Mouse (Mus musculus) forebrain, embryonic 11.5 days (tissue): ENCODE data around the gene Aknad1. TPM values are rescaled to one million over a fixed set of nuclear protein-coding genes. Genes with fewer than 3 reads are reported as not detected.

Source experiments
- ATAC-seq: fragments of 200-750 bp; cut with Nextera tagmentation; replicated peaks from 2 replicates; pipeline ENCODE4 v1.8.0; 2017; ENCODE audit warnings: moderate TSS enrichment; ENCODE audit not compliant: low FRiP score
- DNase-seq: peaks from one replicate; pipeline ENCODE4 v3.0.0-alpha.2; 2017; ENCODE audit warnings: low spot score
- H3K27ac ChIP-seq: fragments of 300-500 bp; sonication (generic); 2 replicates; pipeline ENCODE4 v1.5.1; 2014; ENCODE audit warnings: low read depth, low read length
- H3K27me3 ChIP-seq: fragments of 300-500 bp; sonication (generic); 2 replicates; pipeline ENCODE4 v1.6.1; 2014; ENCODE audit warnings: mild to moderate bottlenecking, low read length, mixed read lengths; ENCODE audit not compliant: control insufficient read depth, insufficient read depth
- H3K36me3 ChIP-seq: fragments of 300-500 bp; sonication (generic); 2 replicates; pipeline ENCODE4 v1.6.1; 2014; ENCODE audit warnings: mild to moderate bottlenecking, low read length, moderate library complexity, mixed read lengths; ENCODE audit not compliant: control insufficient read depth, insufficient read depth
- H3K4me1 ChIP-seq: fragments of 300-500 bp; sonication (generic); replicated peaks from 2 replicates; pipeline ENCODE4 v1.6.1; 2014; ENCODE audit warnings: low read length, mixed read lengths; ENCODE audit not compliant: control insufficient read depth, insufficient read depth
- H3K4me2 ChIP-seq: fragments of 300-500 bp; sonication (generic); 2 replicates; pipeline ENCODE4 v1.6.1; 2014; ENCODE audit warnings: low read depth, mild to moderate bottlenecking, low read length, moderate library complexity, mixed read lengths; ENCODE audit not compliant: severe bottlenecking
- H3K4me3 ChIP-seq: fragments of 300-500 bp; sonication (generic); 2 replicates; pipeline ENCODE4 v1.5.1; 2014; ENCODE audit warnings: low read depth, low read length
- H3K9ac ChIP-seq: fragments of 300-500 bp; sonication (generic); 2 replicates; pipeline ENCODE4 v1.6.1; 2014; ENCODE audit warnings: low read length
- H3K9me3 ChIP-seq: fragments of 300-500 bp; sonication (generic); 2 replicates; pipeline ENCODE4 v1.6.1; 2016; ENCODE audit warnings: low read length, mixed read lengths; ENCODE audit not compliant: control insufficient read depth
- WGBS: fragments of 180-500 bp; shearing (Covaris S2); extraction: QIAGEN DNeasy Blood & Tissue Kit; methylation state at CpG from one replicate; pipeline ENCODE4 v1.1.7; 2014; 5-methylcytosine and 5-hydroxymethylcytosine counted together
- polyA plus RNA-seq: library from polyadenylated mRNA; unstranded; fragments of >200 nt; fragmentation: Nextera tagmentation; extraction: Ambion mirVana; gene quantifications from 2 replicates; pipeline ENCODE4 v1.2.1, GENCODE M21; 2014

The Aknad1 gene
- polyA plus RNA-seq, 1 experiment from 2014 or later: not detected

GRCm38 (mm10) chr3:108726413-108726812, 13.0 kb upstream of the Aknad1 start:
- H3K27me3 ChIP-seq: no peaks in the 10 kb centered on the region
- H3K9me3 ChIP-seq: no peaks in the 10 kb centered on the region
- WGBS: 89% methylated on average over 7 of the region's 7 CpGs
- ATAC-seq: no peak
- no peak overlapping the region for H3K27ac ChIP-seq
- H3K36me3 ChIP-seq: no peaks in the 10 kb centered on the region
- H3K4me3 ChIP-seq: no peak overlapping the region
- H3K4me2 ChIP-seq: no peak overlapping the region
- no peaks in the 10 kb centered on the region for H3K4me1 ChIP-seq
- no peak for DNase-seq
- H3K9ac ChIP-seq: no peak overlapping the region

GRCm38 (mm10) chr3:108727344-108727743, 12.1 kb upstream of the Aknad1 start:
- no peaks in the 10 kb centered on the region for H3K9me3 ChIP-seq
- no peak for DNase-seq
- H3K4me2 ChIP-seq: no peak overlapping the region
- no peak overlapping the region for H3K4me3 ChIP-seq
- no peaks in the 10 kb centered on the region for H3K4me1 ChIP-seq
- no peak for ATAC-seq
- H3K9ac ChIP-seq: no peak overlapping the region
- no peaks in the 10 kb centered on the region for H3K27me3 ChIP-seq
- H3K27ac ChIP-seq: no peak overlapping the region
- H3K36me3 ChIP-seq: no peaks in the 10 kb centered on the region

DNA sequence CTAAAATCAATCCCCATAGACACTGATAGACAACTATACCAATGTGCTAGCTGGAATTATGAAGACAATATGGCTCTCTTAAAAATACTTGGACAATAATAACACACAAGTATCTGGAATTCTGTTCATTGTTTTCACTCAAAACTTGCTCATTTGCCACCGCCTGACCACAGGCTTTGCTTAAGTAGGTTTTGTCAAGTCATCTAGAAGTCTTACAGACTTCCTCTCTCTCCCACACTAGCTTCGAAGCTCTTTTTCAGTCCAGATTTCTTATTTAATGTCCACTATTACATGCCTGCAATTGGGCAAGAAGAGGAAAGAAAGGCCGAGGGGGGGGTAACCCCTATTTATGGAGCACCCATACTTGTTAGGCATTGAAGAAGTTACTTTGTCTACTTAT, 11.7 kb upstream of the Aknad1 start:
- ATAC-seq: no peak
- H3K4me2 ChIP-seq: no peak overlapping the region
- no peak overlapping the region for H3K27ac ChIP-seq
- H3K36me3 ChIP-seq: no peaks in the 10 kb centered on the region
- no peak for DNase-seq
- no peaks in the 10 kb centered on the region for H3K9me3 ChIP-seq
- no peaks in the 10 kb centered on the region for H3K27me3 ChIP-seq
- WGBS: 88% methylated on average over 3 of the region's 3 CpGs
- no peak overlapping the region for H3K4me3 ChIP-seq
- H3K4me1 ChIP-seq: no peaks in the 10 kb centered on the region
- H3K9ac ChIP-seq: no peak overlapping the region

DNA sequence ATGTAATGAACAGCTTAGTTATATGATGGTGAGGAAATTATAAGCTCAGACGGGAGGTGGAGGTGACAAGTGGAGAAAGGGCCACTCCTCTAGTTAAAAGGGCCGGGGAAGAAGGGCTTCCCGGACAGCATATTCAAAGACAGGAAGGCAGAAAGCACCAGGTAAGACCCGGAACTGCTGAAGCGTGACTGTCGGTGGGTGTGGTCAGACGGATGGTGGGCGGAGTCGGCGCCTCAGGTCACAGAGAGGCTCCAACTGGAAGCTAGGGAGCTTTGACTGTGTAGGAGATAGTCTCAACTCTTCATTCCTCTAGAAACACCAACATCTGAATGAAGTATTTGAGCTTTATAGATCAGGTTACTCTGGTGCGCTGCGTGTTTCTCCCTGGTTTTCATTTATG, 9.1 kb upstream of the Aknad1 start:
- H3K9ac ChIP-seq: no peak overlapping the region
- H3K4me2 ChIP-seq: no peak overlapping the region
- 41% methylated on average over 12 of the region's 12 CpGs for WGBS
- no peak for DNase-seq
- H3K9me3 ChIP-seq: no peaks in the 10 kb centered on the region
- H3K27ac ChIP-seq: no peak overlapping the region
- H3K27me3 ChIP-seq: no peaks in the 10 kb centered on the region
- no peak for ATAC-seq
- no peak overlapping the region for H3K4me3 ChIP-seq
- no peaks in the 10 kb centered on the region for H3K4me1 ChIP-seq
- H3K36me3 ChIP-seq: no peaks in the 10 kb centered on the region

DNA sequence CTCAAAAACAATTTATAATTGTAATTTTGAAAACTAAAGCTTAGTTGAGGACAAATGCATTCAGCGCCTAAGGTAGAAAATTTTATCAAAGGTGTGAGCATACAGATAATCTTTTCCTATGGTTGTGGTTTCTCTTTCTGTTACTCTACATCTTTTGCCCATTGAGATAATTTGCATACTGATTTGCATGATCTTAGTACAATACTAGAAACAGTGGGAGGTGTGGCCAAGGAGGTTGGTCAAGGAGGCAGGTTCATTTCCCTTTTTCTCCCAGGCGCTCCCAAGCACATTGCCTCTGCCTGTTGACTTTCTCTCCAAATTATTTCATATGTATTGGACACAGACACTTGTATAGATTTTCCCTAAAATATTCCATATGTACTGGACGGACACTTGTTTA, 1.7 kb upstream of the Aknad1 start:
- H3K4me2 ChIP-seq: no peak overlapping the region
- no peaks in the 10 kb centered on the region for H3K27me3 ChIP-seq
- no peak for DNase-seq
- H3K9me3 ChIP-seq: no peaks in the 10 kb centered on the region
- ATAC-seq: no peak
- H3K27ac ChIP-seq: no peak overlapping the region
- H3K9ac ChIP-seq: no peak overlapping the region
- no peaks in the 10 kb centered on the region for H3K4me1 ChIP-seq
- H3K36me3 ChIP-seq: no peaks in the 10 kb centered on the region
- H3K4me3 ChIP-seq: no peak overlapping the region
- 90% methylated on average over 3 of the region's 3 CpGs for WGBS

- Histone ChIP-seq H3K27me3 (no peaks in the 10 kb centered on the region), H3K36me3 (no peaks in the 10 kb centered on the region), H3K4me2 (no peak overlapping the region), H3K4me3 (no peak overlapping the region), H3K4me1 (no peaks in the 10 kb centered on the region), H3K27ac (no peak overlapping the region), H3K9me3 (no peaks in the 10 kb centered on the region), H3K9ac (no peak overlapping the region)
- WGBS: 82% methylated on average over 4 of the region's 4 CpGs
- no peak for DNase-seq
- no peak for ATAC-seq
Observed at GRCm38 (mm10) chr3:108744060-108744459, 4.6 kb downstream of the Aknad1 start.

- Histone ChIP-seq H3K4me2 (no peak overlapping the region), H3K4me1 (no peaks in the 10 kb centered on the region), H3K27ac (no peak overlapping the region), H3K36me3 (no peaks in the 10 kb centered on the region), H3K27me3 (no peaks in the 10 kb centered on the region), H3K9me3 (no peaks in the 10 kb centered on the region), H3K9ac (no peak overlapping the region), H3K4me3 (no peak overlapping the region)
- DNase-seq (no peak), ATAC-seq (no peak)
- 72% methylated on average over 6 of the region's 6 CpGs for WGBS
Observed at GRCm38 (mm10) chr3:108751061-108751460, 11.6 kb downstream of the Aknad1 start.

- 81% methylated on average over 6 of the region's 6 CpGs for WGBS
- Histone ChIP-seq H3K36me3 (no peaks in the 10 kb centered on the region), H3K27ac (no peak overlapping the region), H3K4me2 (no peak overlapping the region), H3K4me1 (no peaks in the 10 kb centered on the region), H3K4me3 (no peak overlapping the region), H3K9ac (no peak overlapping the region), H3K27me3 (no peaks in the 10 kb centered on the region), H3K9me3 (no peaks in the 10 kb centered on the region)
- DNase-seq (no peak), ATAC-seq (no peak)
Observed at GRCm38 (mm10) chr3:108751691-108752090, 12.2 kb downstream of the Aknad1 start.

GRCm38 (mm10) chr3:108754541-108754940, 15.1 kb downstream of the Aknad1 start:
- DNase-seq (no peak), ATAC-seq (no peak)
- 90% methylated on average over 1 of the region's 1 CpGs for WGBS

More at GRCm38 (mm10) chr3:108754541-108754940, 15.1 kb downstream of the Aknad1 start:
- Histone ChIP-seq H3K9ac (no peak overlapping the region), H3K4me3 (no peak overlapping the region), H3K36me3 (no peaks in the 10 kb centered on the region), H3K27me3 (no peaks in the 10 kb centered on the region), H3K4me2 (no peak overlapping the region), H3K27ac (no peak overlapping the region), H3K4me1 (no peaks in the 10 kb centered on the region), H3K9me3 (no peaks in the 10 kb centered on the region)
